In the genomic region with DNA sequence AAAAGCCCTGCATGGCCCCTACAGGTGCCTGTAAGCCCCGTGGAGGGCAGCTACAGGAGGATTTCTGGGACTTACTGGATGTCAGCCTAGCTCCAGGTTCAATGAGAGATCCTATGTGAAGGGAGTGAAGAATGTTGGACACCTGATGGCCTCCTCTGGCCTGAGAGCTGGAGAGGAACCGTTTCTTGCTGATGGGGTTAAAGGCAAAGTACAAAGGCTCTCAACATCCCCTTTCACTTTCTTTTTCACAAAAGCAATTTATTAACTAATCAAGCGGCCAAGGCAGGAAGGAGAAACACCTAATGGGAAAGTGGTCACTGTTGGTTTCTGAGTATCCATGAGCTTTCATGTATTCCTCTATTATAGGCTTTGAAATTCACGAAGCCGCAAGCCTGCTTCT, we compare ENCODE assay signal across 8 mouse cellular contexts. TPM values are rescaled to one million over a fixed set of nuclear protein-coding genes. Genes with fewer than 3 reads are reported as not detected.
DNase-seq lines count a peak whose midpoint lies in the region; ATAC-seq and TF ChIP-seq lines count a peak whose summit lies in the region.

No protein-coding gene starts in this region.

- no peak for DNase-seq in heart, postnatal 25 days (ENCODE audit: low spot score)
- no peak for DNase-seq in adrenal gland, postnatal 36 days
- no peak for DNase-seq in left cerebral cortex, postnatal 14 days (ENCODE audit: low spot score in 2 of 2)
- no peak for DNase-seq in cerebellum, adult 2 months

- H3K4me2 ChIP-seq in heart, embryonic 15.5 days, result peak overlapping the region; percentile 98
- peak overlapping the region; percentile 98 for H3K4me2 ChIP-seq in hindbrain, embryonic 16.5 days (ENCODE audit: low read length)
- H3K4me2 ChIP-seq in midbrain, embryonic 12.5 days (replicated peaks), result peak overlapping the region; percentile 100

- peaks cover 38% of the 10 kb centered on the region for H3K27me3 ChIP-seq in heart, embryonic 15.5 days
- H3K27me3 ChIP-seq in hindbrain, embryonic 16.5 days (replicated peaks; ENCODE audit: control insufficient read depth, insufficient read depth, low read length), result peaks cover 2% of the 10 kb centered on the region; the same call in 1 of the 2 replicates
- H3K27me3 ChIP-seq in midbrain, embryonic 12.5 days, result peaks cover 31% of the 10 kb centered on the region
- no peaks in the 10 kb centered on the region for H3K27me3 ChIP-seq in cerebellum, adult 2 months (ENCODE audit: control insufficient read depth, insufficient read depth, low read length)

- intact Hi-C loops in heart, postnatal 25 days (cut with DNase I), result no loop called here
- intact Hi-C loops in left cerebral cortex, postnatal 14 days (cut with DNase I), result no loop called here

- TF ChIP-seq CTCF in cerebellum, adult 2 months (IDR thresholded peaks at IDR 0.05; ENCODE audit: borderline replicate concordance, insufficient read depth, low read depth, low read length), result no peak

- H3K27ac ChIP-seq in heart, embryonic 15.5 days, result no peak overlapping the region
- no peak overlapping the region for H3K27ac ChIP-seq in hindbrain, embryonic 16.5 days (ENCODE audit: low read depth, low read length)
- H3K27ac ChIP-seq in midbrain, embryonic 12.5 days (replicated peaks), result no peak overlapping the region
- no peak overlapping the region for H3K27ac ChIP-seq in cerebellum, adult 2 months (ENCODE audit: insufficient read depth, low read length)

- peaks cover 19% of the 10 kb centered on the region for H3K4me1 ChIP-seq in heart, embryonic 15.5 days (replicated peaks)
- peaks cover 13% of the 10 kb centered on the region for H3K4me1 ChIP-seq in hindbrain, embryonic 16.5 days (ENCODE audit: control insufficient read depth, insufficient read depth, low read depth, low read length)
- peaks cover 17% of the 10 kb centered on the region for H3K4me1 ChIP-seq in midbrain, embryonic 12.5 days
- peaks cover 3% of the 10 kb centered on the region; the same call in 1 of the 2 replicates for H3K4me1 ChIP-seq in cerebellum, adult 2 months (ENCODE audit: control insufficient read depth, insufficient read depth, low read length)

- H3K36me3 ChIP-seq in heart, embryonic 15.5 days, result no peaks in the 10 kb centered on the region
- no peaks in the 10 kb centered on the region for H3K36me3 ChIP-seq in hindbrain, embryonic 16.5 days (ENCODE audit: control insufficient read depth, insufficient read depth, low read length)
- H3K36me3 ChIP-seq in midbrain, embryonic 12.5 days, result no peaks in the 10 kb centered on the region

- no peak for TF ChIP-seq POLR2A in cerebellum, adult 2 months (IDR thresholded peaks at IDR 0.05; ENCODE audit: borderline replicate concordance, insufficient read depth, low read length)

- 45% methylated on average over 5 of the region's 5 CpGs for WGBS in heart, embryonic 15.5 days
- 48% methylated on average over 5 of the region's 5 CpGs for WGBS in hindbrain, embryonic 16.5 days
- whole genome bisulfite sequencing in midbrain, embryonic 12.5 days, result 56% methylated on average over 5 of the region's 5 CpGs
- 54% methylated on average over 5 of the region's 5 CpGs for WGBS in cerebellum, adult 2 months

- H3K9me3 ChIP-seq in heart, embryonic 15.5 days (replicated peaks), result no peaks in the 10 kb centered on the region
- no peaks in the 10 kb centered on the region for H3K9me3 ChIP-seq in hindbrain, embryonic 16.5 days (ENCODE audit: control insufficient read depth, low read length)
- H3K9me3 ChIP-seq in midbrain, embryonic 12.5 days, result no peaks in the 10 kb centered on the region

- ATAC-seq in heart, embryonic 15.5 days (replicated peaks; ENCODE audit: insufficient number of reproducible peaks, insufficient read depth, low FRiP score, low read depth), result no peak
- ATAC-seq in common myeloid progenitor, adult 5-6 weeks (replicated peaks; ENCODE audit: low read depth, poor library complexity, severe bottlenecking), result peak; percentile 29; the same call in 1 of the 2 replicates
- no peak for ATAC-seq in hindbrain, embryonic 16.5 days
- ATAC-seq in midbrain, embryonic 12.5 days (ENCODE audit: low FRiP score, low read depth), result no peak

- peak overlapping the region; percentile 57 for H3K4me3 ChIP-seq in heart, embryonic 15.5 days
- peak overlapping the region; percentile 53; the same call in 1 of the 2 replicates for H3K4me3 ChIP-seq in hindbrain, embryonic 16.5 days (ENCODE audit: low read length)
- peak overlapping the region; percentile 64 for H3K4me3 ChIP-seq in midbrain, embryonic 12.5 days
- H3K4me3 ChIP-seq in cerebellum, adult 2 months (replicated peaks; ENCODE audit: insufficient read depth, low read depth, low read length), result no peak overlapping the region

- H3K9ac ChIP-seq in heart, embryonic 15.5 days, result peak overlapping the region; percentile 19; the same call in 1 of the 2 replicates
- H3K9ac ChIP-seq in hindbrain, embryonic 16.5 days (ENCODE audit: low read depth, low read length), result peak overlapping the region; percentile 56; the same call in 1 of the 2 replicates
- no peak overlapping the region for H3K9ac ChIP-seq in midbrain, embryonic 12.5 days (replicated peaks)

RNA-seq across cellular contexts. Expression of gene Tnfaip8l3, which starts 1.0 kb away (rescaled TPM):
- 0.32 and 0.53 TPM in 2 replicates for polyA plus RNA-seq in heart, embryonic 15.5 days (2015; fragmentation: Nextera tagmentation; extraction: Ambion mirVana)
- under 1 TPM; 0.18 to 0.28 TPM for total RNA-seq in heart, postnatal 25 days (2021)
- not detected in 2 replicates for total RNA-seq in common myeloid progenitor, adult 5-6 weeks (2017)
- 1.1 and 1.3 TPM in 2 replicates for polyA plus RNA-seq in hindbrain, embryonic 16.5 days (2015; fragmentation: Nextera tagmentation; extraction: Ambion mirVana)
- 0.08 and 0.15 TPM in 2 replicates for polyA plus RNA-seq in midbrain, embryonic 12.5 days (2016; fragmentation: Nextera tagmentation; extraction: Ambion mirVana)
- under 1 TPM; 0.10 TPM for total RNA-seq in adrenal gland, postnatal 36 days (2021)
- 1 to 10 TPM; 5.1 to 6.5 TPM for total RNA-seq in left cerebral cortex, postnatal 14 days (2021)
- 0.44 and 0.51 TPM in 2 replicates for polyA plus RNA-seq in cerebellum, adult 2 months (2012; rRNA removed)
